Mouse (Mus musculus): ENCODE data around the gene Thbd. TPM values are rescaled to one million over a fixed set of nuclear protein-coding genes. Genes with fewer than 3 reads are reported as not detected.

The Thbd gene
- polyA plus RNA-seq, 1 experiment from 2014 or later, result 14.7 TPM

- H3K4me1 ChIP-seq (replicated peaks; ENCODE audit: insufficient read depth, low read length), result no peaks in the 10 kb centered on the region
- H3K9ac ChIP-seq (ENCODE audit: low read depth, low read length), result no peak overlapping the region
- H3K4me3 ChIP-seq (replicated peaks; ENCODE audit: low read depth, low read length), result no peak overlapping the region
- no peak overlapping the region for H3K4me2 ChIP-seq (ENCODE audit: low read length)
- H3K27me3 ChIP-seq (ENCODE audit: insufficient read depth, low read length), result no peaks in the 10 kb centered on the region
- H3K36me3 ChIP-seq (ENCODE audit: insufficient read depth, low read length), result no peaks in the 10 kb centered on the region
- no peaks in the 10 kb centered on the region for H3K9me3 ChIP-seq (replicated peaks; ENCODE audit: low read length)
- ATAC-seq (replicated peaks; ENCODE audit: low FRiP score, low read depth) (no peak), DNase-seq (ENCODE audit: low spot score) (no peak)
- 88% methylated on average over 3 of the region's 3 CpGs for WGBS
- H3K27ac ChIP-seq, result no peak overlapping the region
- no peak for TF ChIP-seq CTCF (IDR thresholded peaks at IDR 0.05; ENCODE audit: low read depth)
Observed at GRCm38 (mm10) chr2:148386476-148386875, 21.5 kb downstream of the Thbd start.

DNA sequence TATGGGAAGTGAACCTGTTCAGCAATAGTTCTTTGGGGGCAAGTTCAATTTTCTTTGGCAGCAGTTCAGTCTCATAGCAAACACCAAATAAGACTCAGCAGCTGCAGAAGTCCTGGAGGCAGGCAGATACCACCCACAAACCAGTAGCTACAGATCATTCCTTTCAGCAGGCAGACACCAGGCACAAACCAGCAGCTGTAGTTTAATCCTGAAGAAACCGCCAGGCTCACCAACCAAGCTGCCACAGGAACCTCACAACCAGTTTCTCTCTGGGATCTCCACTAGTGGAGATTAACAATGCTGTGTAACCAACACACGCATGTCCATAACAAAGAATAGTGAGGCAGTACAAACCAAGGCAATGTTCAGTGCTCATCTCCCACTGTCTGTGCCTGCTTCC lies 26.9 kb downstream of the Thbd start:
- ATAC-seq (replicated peaks; ENCODE audit: low FRiP score, low read depth) (no peak), DNase-seq (ENCODE audit: low spot score) (no peak)
- 85% methylated on average over 2 of the region's 2 CpGs for WGBS
- no peak overlapping the region for H3K4me3 ChIP-seq (replicated peaks; ENCODE audit: low read depth, low read length)
- H3K9ac ChIP-seq (ENCODE audit: low read depth, low read length), result no peak overlapping the region
- no peak for TF ChIP-seq CTCF (IDR thresholded peaks at IDR 0.05; ENCODE audit: low read depth)
- H3K27me3 ChIP-seq (ENCODE audit: insufficient read depth, low read length), result no peaks in the 10 kb centered on the region
- no peaks in the 10 kb centered on the region for H3K4me1 ChIP-seq (replicated peaks; ENCODE audit: insufficient read depth, low read length)
- no peak overlapping the region for H3K27ac ChIP-seq
- H3K36me3 ChIP-seq (ENCODE audit: insufficient read depth, low read length), result no peaks in the 10 kb centered on the region
- no peak overlapping the region for H3K4me2 ChIP-seq (ENCODE audit: low read length)
- H3K9me3 ChIP-seq (replicated peaks; ENCODE audit: low read length), result no peaks in the 10 kb centered on the region

DNA sequence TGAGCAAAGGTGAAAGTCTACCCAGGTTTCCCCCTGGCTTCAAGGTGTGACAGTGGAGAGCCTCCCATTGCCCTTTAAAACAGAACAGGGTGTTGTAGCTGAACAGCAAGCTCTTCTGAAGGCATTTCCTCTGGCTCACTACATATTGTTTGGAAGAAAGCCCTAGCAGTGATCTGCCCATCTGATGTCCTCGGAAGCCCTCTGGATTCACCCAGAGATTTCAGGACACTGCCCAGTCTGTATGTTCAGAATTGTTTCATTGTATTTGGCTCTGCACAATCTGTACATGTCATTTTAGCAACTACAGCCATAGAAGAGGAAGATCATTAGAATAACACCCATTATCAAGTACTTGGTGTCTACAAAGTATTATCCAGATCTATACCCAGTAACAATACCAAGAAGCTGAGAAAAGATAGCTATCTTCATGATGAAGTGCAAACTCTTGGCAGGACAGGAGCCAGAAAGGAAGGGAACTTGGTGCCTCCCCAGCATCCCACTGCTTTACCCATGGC lies 28.0 kb downstream of the Thbd start:
- ATAC-seq (replicated peaks; ENCODE audit: low FRiP score, low read depth), result no peak
- no peak overlapping the region for H3K9ac ChIP-seq (ENCODE audit: low read depth, low read length)
- no peaks in the 10 kb centered on the region for H3K9me3 ChIP-seq (replicated peaks; ENCODE audit: low read length)
- H3K4me3 ChIP-seq (replicated peaks; ENCODE audit: low read depth, low read length), result no peak overlapping the region
- DNase-seq (ENCODE audit: low spot score), result no peak
- H3K27ac ChIP-seq, result no peak overlapping the region
- 97% methylated on average over 1 of the region's 1 CpGs for WGBS
- no peaks in the 10 kb centered on the region for H3K36me3 ChIP-seq (ENCODE audit: insufficient read depth, low read length)
- no peaks in the 10 kb centered on the region for H3K27me3 ChIP-seq (ENCODE audit: insufficient read depth, low read length)
- TF ChIP-seq CTCF (IDR thresholded peaks at IDR 0.05; ENCODE audit: low read depth), result no peak
- H3K4me2 ChIP-seq (ENCODE audit: low read length), result no peak overlapping the region
- H3K4me1 ChIP-seq (replicated peaks; ENCODE audit: insufficient read depth, low read length), result no peaks in the 10 kb centered on the region

- H3K4me1 ChIP-seq (replicated peaks; ENCODE audit: insufficient read depth, low read length), result no peaks in the 10 kb centered on the region
- no peaks in the 10 kb centered on the region for H3K9me3 ChIP-seq (replicated peaks; ENCODE audit: low read length)
- DNase-seq (ENCODE audit: low spot score) (no peak), ATAC-seq (replicated peaks; ENCODE audit: low FRiP score, low read depth) (no peak)
- H3K27ac ChIP-seq, result no peak overlapping the region
- no peak overlapping the region for H3K4me3 ChIP-seq (replicated peaks; ENCODE audit: low read depth, low read length)
- TF ChIP-seq CTCF (IDR thresholded peaks at IDR 0.05; ENCODE audit: low read depth), result no peak
- no peaks in the 10 kb centered on the region for H3K27me3 ChIP-seq (ENCODE audit: insufficient read depth, low read length)
- H3K36me3 ChIP-seq (ENCODE audit: insufficient read depth, low read length), result no peaks in the 10 kb centered on the region
- no peak overlapping the region for H3K4me2 ChIP-seq (ENCODE audit: low read length)
- WGBS, result 73% methylated on average over 1 of the region's 1 CpGs
- no peak overlapping the region for H3K9ac ChIP-seq (ENCODE audit: low read depth, low read length)
Observed at GRCm38 (mm10) chr2:148378817-148379342, 29.1 kb downstream of the Thbd start.

DNA sequence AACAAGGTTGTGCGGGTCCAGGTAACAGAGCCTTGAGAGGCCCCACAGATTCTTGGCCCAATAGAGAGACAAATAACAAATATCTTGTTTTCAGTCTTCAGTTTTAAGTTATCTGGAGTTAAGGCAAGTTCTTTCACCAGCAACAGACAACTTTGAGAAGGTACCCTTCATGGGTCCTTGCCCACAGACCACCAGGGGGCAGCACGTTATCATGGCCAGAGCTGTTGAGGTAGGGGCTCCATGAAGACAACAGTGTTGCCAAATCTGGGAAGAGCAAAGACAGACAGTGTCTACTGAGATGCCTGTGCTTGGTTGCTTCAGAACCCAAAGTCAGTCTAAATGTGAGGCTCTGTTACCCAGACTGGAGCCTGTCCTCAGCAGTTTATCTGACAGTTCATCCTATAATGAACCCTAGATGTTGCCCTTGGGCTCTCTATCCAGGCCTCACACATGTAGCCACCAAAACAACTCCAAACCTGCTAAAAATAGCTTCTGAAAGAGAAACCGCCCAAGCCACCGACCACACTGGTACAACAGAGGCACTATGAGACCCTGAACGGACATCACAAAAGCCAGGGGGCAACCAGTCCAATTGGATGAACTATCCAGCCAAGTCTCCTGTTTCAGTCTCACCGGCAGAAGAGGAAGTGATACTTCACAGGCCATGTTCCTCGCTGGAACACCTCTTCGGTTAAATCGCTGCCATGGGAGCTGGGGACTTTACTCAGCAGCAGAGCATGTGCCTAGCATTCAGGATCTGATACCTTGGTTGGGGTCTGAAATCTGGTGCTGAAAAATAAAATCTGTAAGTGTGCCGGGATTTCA lies 32.5 kb downstream of the Thbd start:
- Histone ChIP-seq H3K36me3 (ENCODE audit: insufficient read depth, low read length) (no peaks in the 10 kb centered on the region), H3K4me1 (replicated peaks; ENCODE audit: insufficient read depth, low read length) (no peaks in the 10 kb centered on the region), H3K27me3 (ENCODE audit: insufficient read depth, low read length) (no peaks in the 10 kb centered on the region), H3K4me3 (replicated peaks; ENCODE audit: low read depth, low read length) (no peak overlapping the region), H3K4me2 (ENCODE audit: low read length) (no peak overlapping the region), H3K9me3 (replicated peaks; ENCODE audit: low read length) (no peaks in the 10 kb centered on the region), H3K9ac (ENCODE audit: low read depth, low read length) (no peak overlapping the region), H3K27ac (no peak overlapping the region)
- peak; percentile 40; the same call in 1 of the 2 replicates for ATAC-seq (replicated peaks; ENCODE audit: low FRiP score, low read depth)
- peak; percentile 16 for DNase-seq (ENCODE audit: low spot score)
- 69% methylated on average over 10 of the region's 10 CpGs for WGBS
- peak; percentile 78 for TF ChIP-seq CTCF (IDR thresholded peaks at IDR 0.05; ENCODE audit: low read depth)

DNA sequence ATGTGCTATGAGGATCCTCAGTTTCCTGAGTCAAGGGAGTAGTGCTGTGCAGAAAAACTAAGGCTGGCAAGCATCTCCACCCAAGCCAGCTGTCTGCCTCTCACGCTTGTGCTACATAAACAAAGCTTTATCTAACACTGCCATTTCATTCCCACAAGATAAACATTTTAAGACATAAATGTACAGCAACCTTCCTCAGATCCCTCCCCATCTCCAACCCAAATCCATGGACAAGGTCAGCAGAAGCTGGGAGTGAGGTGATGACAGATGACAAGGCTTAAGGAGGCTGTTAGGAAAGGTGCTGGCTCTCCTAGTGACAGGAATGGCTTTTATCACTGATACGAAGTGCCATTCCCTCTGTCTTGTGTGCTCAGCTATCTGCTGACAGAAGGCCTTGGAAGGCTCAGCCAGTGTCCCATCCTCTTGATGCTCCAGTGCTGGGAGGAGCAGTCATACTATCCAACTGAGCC lies 34.4 kb downstream of the Thbd start:
- DNase-seq (ENCODE audit: low spot score) (no peak), ATAC-seq (replicated peaks; ENCODE audit: low FRiP score, low read depth) (no peak)
- Histone ChIP-seq H3K9ac (ENCODE audit: low read depth, low read length) (no peak overlapping the region), H3K4me2 (ENCODE audit: low read length) (no peak overlapping the region), H3K27me3 (ENCODE audit: insufficient read depth, low read length) (no peaks in the 10 kb centered on the region), H3K27ac (no peak overlapping the region), H3K9me3 (replicated peaks; ENCODE audit: low read length) (no peaks in the 10 kb centered on the region), H3K4me1 (replicated peaks; ENCODE audit: insufficient read depth, low read length) (no peaks in the 10 kb centered on the region), H3K36me3 (ENCODE audit: insufficient read depth, low read length) (no peaks in the 10 kb centered on the region), H3K4me3 (replicated peaks; ENCODE audit: low read depth, low read length) (no peak overlapping the region)
- no peak for TF ChIP-seq CTCF (IDR thresholded peaks at IDR 0.05; ENCODE audit: low read depth)
- 71% methylated on average over 2 of the region's 2 CpGs for WGBS

All from kidney, postnatal 0 days (tissue).